Mouse (Mus musculus): ENCODE data around the gene Arhgap44. TPM values are rescaled to one million over a fixed set of nuclear protein-coding genes. Genes with fewer than 3 reads are reported as not detected.

Gene Arhgap44
- polyA plus RNA-seq, 1 experiment from 2014 or later = 3.4 TPM

DNA sequence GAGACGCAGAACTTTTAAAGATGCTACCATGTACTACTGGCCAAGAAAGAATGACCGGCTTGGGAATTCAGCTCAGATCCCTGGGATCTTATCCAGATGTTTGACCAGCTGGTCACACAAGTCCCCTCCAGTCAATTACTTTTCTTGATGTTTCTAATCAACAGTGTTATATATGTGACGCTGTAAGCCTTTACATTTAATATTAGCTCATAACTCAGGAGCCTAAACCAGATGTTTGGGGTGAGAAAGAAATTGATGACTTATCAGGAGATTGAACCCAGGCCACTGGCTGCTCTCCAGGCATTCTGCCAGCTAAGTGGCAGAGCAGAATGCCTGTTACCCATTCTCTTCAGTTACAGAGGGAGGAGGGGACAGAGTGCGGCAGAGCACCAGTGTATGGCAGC, 193.8 kb downstream of the Arhgap44 start:
- Histone ChIP-seq H3K9me3 (no peaks in the 10 kb centered on the region), H3K27me3 (ENCODE audit: poor library complexity, severe bottlenecking) (peaks cover 21% of the 10 kb centered on the region), H3K27ac (no peak overlapping the region), H3K4me3 (no peak overlapping the region), H3K4me1 (peaks cover 9% of the 10 kb centered on the region), H3K36me3 (replicated peaks) (no peaks in the 10 kb centered on the region)
- no peak for DNase-seq (ENCODE audit: extremely low spot score, low spot score)
- WGBS = 60% methylated on average over 4 of the region's 4 CpGs

DNA sequence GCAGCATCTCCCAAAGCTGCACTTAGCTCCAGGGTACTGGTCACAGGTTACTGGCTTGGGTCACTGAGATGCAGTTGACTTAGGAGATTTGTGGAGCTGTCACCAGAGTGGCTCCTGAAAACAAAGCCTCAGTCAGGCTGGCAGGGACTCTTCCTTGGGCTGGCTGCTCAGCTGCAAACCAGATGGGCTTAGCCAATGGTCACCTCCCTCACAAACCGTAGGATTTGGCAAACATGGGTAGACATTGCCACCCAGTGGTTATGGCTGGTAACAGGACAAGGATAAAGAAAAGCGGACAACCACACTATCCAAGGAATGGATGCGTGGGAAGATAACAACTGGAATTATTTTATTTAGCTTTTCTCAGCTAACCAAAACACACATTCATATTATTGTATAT, 194.3 kb downstream of the Arhgap44 start:
- Histone ChIP-seq H3K36me3 (replicated peaks) (no peaks in the 10 kb centered on the region), H3K4me1 (peaks cover 9% of the 10 kb centered on the region), H3K27ac (peak overlapping the region; percentile 53), H3K9me3 (no peaks in the 10 kb centered on the region), H3K4me3 (no peak overlapping the region), H3K27me3 (ENCODE audit: poor library complexity, severe bottlenecking) (peaks cover 21% of the 10 kb centered on the region)
- WGBS = 8% methylated on average over 3 of the region's 3 CpGs
- DNase-seq (ENCODE audit: extremely low spot score, low spot score) = peak; percentile 82

DNA sequence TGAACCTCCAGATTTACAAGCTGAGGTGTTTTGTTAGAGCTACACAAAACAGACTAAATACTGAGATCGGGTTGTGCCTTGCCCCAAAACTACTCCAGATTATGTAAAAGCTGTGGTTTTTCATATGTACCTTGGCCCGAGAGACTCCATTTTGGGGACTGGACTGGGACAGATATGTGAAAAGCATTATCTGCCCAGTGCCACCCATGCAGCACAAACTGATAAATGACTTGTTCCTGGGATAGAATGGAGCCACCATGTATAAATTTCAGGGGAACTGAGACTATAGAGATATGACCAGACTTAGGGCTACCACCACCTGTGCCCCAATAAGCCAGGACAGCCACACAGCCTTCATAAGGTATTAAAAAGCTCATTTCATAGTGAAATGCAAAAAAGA, 200.1 kb downstream of the Arhgap44 start:
- 88% methylated on average over 2 of the region's 2 CpGs for WGBS
- no peak overlapping the region for H3K4me3 ChIP-seq
- H3K27me3 ChIP-seq (ENCODE audit: poor library complexity, severe bottlenecking) = peaks cover 5% of the 10 kb centered on the region; the same call in 1 of the 2 replicates
- H3K36me3 ChIP-seq (replicated peaks) = no peaks in the 10 kb centered on the region
- peaks cover 17% of the 10 kb centered on the region for H3K4me1 ChIP-seq
- no peak overlapping the region for H3K27ac ChIP-seq
- no peak for DNase-seq (ENCODE audit: extremely low spot score, low spot score)
- no peaks in the 10 kb centered on the region for H3K9me3 ChIP-seq

DNA sequence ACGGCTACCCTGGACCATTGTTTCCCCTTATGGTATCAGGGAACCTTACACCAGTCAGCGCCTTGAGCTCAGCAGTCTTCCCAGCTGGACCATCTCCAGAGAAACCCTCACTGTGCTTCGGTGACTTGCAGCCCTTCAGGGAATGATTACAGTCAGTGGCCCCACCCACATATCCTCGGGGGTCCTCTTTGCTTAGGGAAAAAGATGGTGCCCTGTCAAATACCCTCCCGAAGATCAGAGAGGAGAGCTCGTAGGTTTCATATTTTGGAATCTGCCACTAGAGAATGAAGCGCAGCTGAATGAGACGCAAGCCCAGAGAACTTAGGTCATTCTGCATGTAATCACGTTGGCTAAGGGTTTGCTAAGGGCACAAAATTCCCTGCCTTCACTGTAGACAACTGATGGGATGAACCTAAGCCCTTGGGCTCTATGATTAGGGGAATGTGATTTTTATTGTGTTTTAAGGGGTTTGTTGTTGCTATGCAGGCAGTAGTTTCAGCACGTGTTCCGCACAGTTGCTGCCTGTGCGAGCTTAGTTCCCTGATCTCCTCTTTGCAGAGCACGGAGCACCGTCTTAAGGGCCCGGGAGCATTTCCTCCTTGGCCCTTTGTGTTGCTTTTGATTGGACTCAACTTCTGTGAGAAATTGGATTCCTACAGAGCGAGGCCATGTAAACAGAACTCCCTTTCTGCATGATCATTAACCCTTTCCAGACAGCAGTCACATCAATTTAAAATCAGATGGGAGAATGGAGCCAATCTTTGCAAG, 205.6 kb downstream of the Arhgap44 start:
- Histone ChIP-seq H3K36me3 (replicated peaks) (no peaks in the 10 kb centered on the region), H3K27me3 (ENCODE audit: poor library complexity, severe bottlenecking) (peaks cover 10% of the 10 kb centered on the region; the same call in 1 of the 2 replicates), H3K4me3 (peak overlapping the region; percentile 34), H3K27ac (peak overlapping the region; percentile 54), H3K9me3 (no peaks in the 10 kb centered on the region), H3K4me1 (peaks cover 33% of the 10 kb centered on the region)
- peak; percentile 37 for DNase-seq (ENCODE audit: extremely low spot score, low spot score)
- 11% methylated on average over 16 of the region's 16 CpGs for WGBS

Small RNAs within 50 kb of the gene (microRNA-seq; reads per million reads assigned to microRNA genes)
- not detected for gene Gm25991

Other genes with a start within 250 kb of the Arhgap44 start
- 39.9 and 40.3 TPM in 2 replicates for gene Elac2, start 183.9 kb downstream of the Arhgap44 start, polyA plus RNA-seq (2016; fragmentation: Nextera tagmentation; extraction: Ambion mirVana)
- gene 1700086D15Rik, start 3.1 kb downstream of the Arhgap44 start, polyA plus RNA-seq (2016; fragmentation: Nextera tagmentation; extraction: Ambion mirVana) = not detected in 2 replicates
- 0.36 and 0.55 TPM in 2 replicates for gene Myocd, start 107.0 kb upstream of the Arhgap44 start, polyA plus RNA-seq (2016; fragmentation: Nextera tagmentation; extraction: Ambion mirVana)